Mouse (Mus musculus) c-Kit-positive CD71-negative TER-119-negative erythroid progenitor cells, embryonic 14.5 days (primary cell): ENCODE measurements around the gene Atp11c.

Experiments used
- DNase-seq: peaks from one replicate; pipeline ENCODE4 v3.0.0-alpha.2; 2013; ENCODE audit warnings: low read depth

Gene Atp11c

GRCm38 (mm10) chrX:60386852-60387251 lies 205.6 kb downstream of the Atp11c start:
- no peak for DNase-seq

- no peak for DNase-seq
Observed at GRCm38 (mm10) chrX:60381711-60382110, 210.8 kb downstream of the Atp11c start.

- no peak for DNase-seq
Observed at GRCm38 (mm10) chrX:60380386-60380785, 212.1 kb downstream of the Atp11c start.

GRCm38 (mm10) chrX:60348741-60349140 lies 243.8 kb downstream of the Atp11c start:
- no peak for DNase-seq

GRCm38 (mm10) chrX:60345447-60345846 lies 247.1 kb downstream of the Atp11c start:
- DNase-seq, result no peak

GRCm38 (mm10) chrX:60344991-60345390 lies 247.5 kb downstream of the Atp11c start:
- no peak for DNase-seq

- no peak for DNase-seq
Observed at GRCm38 (mm10) chrX:60329735-60330134, 262.8 kb downstream of the Atp11c start.

GRCm38 (mm10) chrX:60321321-60321720 lies 271.2 kb downstream of the Atp11c start:
- DNase-seq, result no peak

- no peak for DNase-seq
Observed at GRCm38 (mm10) chrX:60317661-60318060, 274.8 kb downstream of the Atp11c start.

- no peak for DNase-seq
Observed at GRCm38 (mm10) chrX:60292335-60292734, 300.2 kb downstream of the Atp11c start.

GRCm38 (mm10) chrX:60255346-60255745 lies 337.2 kb downstream of the Atp11c start:
- DNase-seq, result no peak

GRCm38 (mm10) chrX:60187726-60188125 lies 404.8 kb downstream of the Atp11c start:
- DNase-seq, result no peak

GRCm38 (mm10) chrX:60182611-60183010 lies 409.9 kb downstream of the Atp11c start:
- DNase-seq, result no peak

- no peak for DNase-seq
Observed at GRCm38 (mm10) chrX:60178744-60179458, 413.6 kb downstream of the Atp11c start, which contains the start of gene Mcf2. Mcf2 (minus strand) TSS chrX:60179089.

GRCm38 (mm10) chrX:60178025-60178743 lies 414.3 kb downstream of the Atp11c start:
- DNase-seq, result no peak
